9 mouse cellular contexts compared by ENCODE assay signal in the genomic region with DNA sequence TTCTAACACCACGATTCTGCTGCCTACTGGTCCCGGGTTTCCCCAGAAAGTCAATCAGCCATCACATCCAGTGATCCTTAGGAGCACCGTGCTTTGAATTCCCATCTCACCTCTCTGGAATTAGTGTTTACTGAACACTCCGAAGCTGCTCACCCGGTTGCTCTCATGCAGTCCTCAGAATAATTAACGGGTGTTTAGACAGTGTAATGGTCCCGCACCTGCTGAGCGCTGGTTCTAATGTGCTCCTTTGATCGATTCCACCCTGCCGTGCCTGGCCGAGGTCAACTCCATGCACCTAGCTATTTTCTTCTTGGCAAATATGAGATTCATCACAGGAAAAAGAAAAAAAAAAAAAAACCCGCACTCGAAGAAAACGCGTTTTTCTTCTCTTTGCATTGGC. TPM values are rescaled to one million over a fixed set of nuclear protein-coding genes. Genes with fewer than 3 reads are reported as not detected.
DNase-seq lines count a peak whose midpoint lies in the region; ATAC-seq and TF ChIP-seq lines count a peak whose summit lies in the region.
"Had no signal": no experiment of that assay in that cellular context is flagged by ENCODE, and none has a peak within 500 bp of the region (broad histone marks: within the 10 kb centered on the region; RNA-seq: fewer than 3 reads in every experiment).

No protein-coding gene starts in this region.

- no peak for DNase-seq in heart, adult 11 months
- no peak for DNase-seq in midbrain, embryonic 11.5 days (ENCODE audit: low spot score, missing footprints)
- DNase-seq in midbrain, embryonic 10.5 days (ENCODE audit: low spot score): no peak
- DNase-seq in cerebellum, postnatal 25 days: no peak
- DNase-seq in right cerebral cortex, adult 2 months (ENCODE audit: low spot score in 2 of 2): no peak
- DNase-seq: gastrocnemius, postnatal 36 days had no signal

- H3K9ac ChIP-seq in heart, embryonic 11.5 days (ENCODE audit: low read depth, low read length): no peak overlapping the region
- H3K9ac ChIP-seq in midbrain, embryonic 11.5 days (ENCODE audit: low read length): no peak overlapping the region
- no peak overlapping the region for H3K9ac ChIP-seq in intestine, postnatal 0 days (ENCODE audit: low read depth, low read length)
- no peak overlapping the region for H3K9ac ChIP-seq in neural tube, embryonic 15.5 days (replicated peaks)

- H3K27me3 ChIP-seq in heart, embryonic 11.5 days (ENCODE audit: control insufficient read depth, insufficient read depth, low read length): no peaks in the 10 kb centered on the region
- no peaks in the 10 kb centered on the region for H3K27me3 ChIP-seq in midbrain, embryonic 11.5 days (ENCODE audit: control insufficient read depth, insufficient read depth, low read length)
- peaks cover 29% of the 10 kb centered on the region for H3K27me3 ChIP-seq in midbrain, embryonic 10.5 days (ENCODE audit: low read depth, poor library complexity, severe bottlenecking)
- 0 out of 2 replicates have a peak, but pooled peaks cover 4% of the 10 kb centered on the region for H3K27me3 ChIP-seq in intestine, postnatal 0 days (replicated peaks; ENCODE audit: control insufficient read depth, insufficient read depth, low read length)
- peaks cover 5% of the 10 kb centered on the region; the same call in 1 of the 2 replicates for H3K27me3 ChIP-seq in neural tube, embryonic 15.5 days (replicated peaks)

- 44% methylated on average over 15 of the region's 15 CpGs for WGBS in heart, embryonic 11.5 days (ENCODE audit: insufficient replicate concordance)
- 40% methylated on average over 15 of the region's 15 CpGs for WGBS in midbrain, embryonic 11.5 days
- 41% methylated on average over 15 of the region's 15 CpGs for WGBS in midbrain, embryonic 10.5 days
- 16% methylated on average over 15 of the region's 15 CpGs for WGBS in intestine, postnatal 0 days
- 21% methylated on average over 15 of the region's 15 CpGs for WGBS in neural tube, embryonic 15.5 days

- no peak overlapping the region for H3K4me3 ChIP-seq in heart, embryonic 11.5 days (ENCODE audit: low read depth, low read length)
- H3K4me3 ChIP-seq in midbrain, embryonic 11.5 days (ENCODE audit: low read depth, low read length): no peak overlapping the region
- H3K4me3 ChIP-seq in midbrain, embryonic 10.5 days: no peak overlapping the region
- no peak overlapping the region for H3K4me3 ChIP-seq in intestine, postnatal 0 days (ENCODE audit: low read depth, low read length)
- no peak overlapping the region for H3K4me3 ChIP-seq in neural tube, embryonic 15.5 days (replicated peaks)

- no peaks in the 10 kb centered on the region for H3K36me3 ChIP-seq in heart, embryonic 11.5 days (ENCODE audit: control insufficient read depth, insufficient read depth, low read length)
- no peaks in the 10 kb centered on the region for H3K36me3 ChIP-seq in midbrain, embryonic 11.5 days (ENCODE audit: control insufficient read depth, insufficient read depth, low read length)
- H3K36me3 ChIP-seq in midbrain, embryonic 10.5 days: 0 out of 2 replicates have a peak, but pooled peaks cover 2% of the 10 kb centered on the region
- no peaks in the 10 kb centered on the region for H3K36me3 ChIP-seq in intestine, postnatal 0 days (ENCODE audit: control insufficient read depth, insufficient read depth)
- no peaks in the 10 kb centered on the region for H3K36me3 ChIP-seq in neural tube, embryonic 15.5 days

- no peaks in the 10 kb centered on the region for H3K9me3 ChIP-seq in heart, embryonic 11.5 days (replicated peaks; ENCODE audit: control insufficient read depth, low read length)
- no peaks in the 10 kb centered on the region for H3K9me3 ChIP-seq in midbrain, embryonic 11.5 days (ENCODE audit: control insufficient read depth, low read length)
- H3K9me3 ChIP-seq in midbrain, embryonic 10.5 days (replicated peaks): no peaks in the 10 kb centered on the region
- H3K9me3 ChIP-seq in intestine, postnatal 0 days (ENCODE audit: control insufficient read depth): no peaks in the 10 kb centered on the region
- H3K9me3 ChIP-seq in neural tube, embryonic 15.5 days (replicated peaks): no peaks in the 10 kb centered on the region

- peaks cover 19% of the 10 kb centered on the region for H3K4me1 ChIP-seq in heart, embryonic 11.5 days (ENCODE audit: control insufficient read depth, insufficient read depth, low read length)
- peaks cover 10% of the 10 kb centered on the region for H3K4me1 ChIP-seq in midbrain, embryonic 11.5 days (ENCODE audit: control insufficient read depth, insufficient read depth, low read length)
- peaks cover 58% of the 10 kb centered on the region for H3K4me1 ChIP-seq in midbrain, embryonic 10.5 days
- no peaks in the 10 kb centered on the region for H3K4me1 ChIP-seq in intestine, postnatal 0 days (replicated peaks; ENCODE audit: control insufficient read depth, insufficient read depth, low read length)
- peaks cover 29% of the 10 kb centered on the region for H3K4me1 ChIP-seq in neural tube, embryonic 15.5 days

- TF ChIP-seq CTCF in intestine, postnatal 0 days (IDR thresholded peaks at IDR 0.05; ENCODE audit: low read depth): no peak

- H3K27ac ChIP-seq in heart, embryonic 11.5 days (ENCODE audit: low read depth, low read length): no peak overlapping the region
- no peak overlapping the region for H3K27ac ChIP-seq in midbrain, embryonic 11.5 days (ENCODE audit: low read depth, low read length)
- no peak overlapping the region; the same call in 1 of the 2 replicates for H3K27ac ChIP-seq in midbrain, embryonic 10.5 days (replicated peaks)
- no peak overlapping the region for H3K27ac ChIP-seq in intestine, postnatal 0 days (ENCODE audit: low read depth, low read length)
- H3K27ac ChIP-seq in neural tube, embryonic 15.5 days (replicated peaks): no peak overlapping the region

- H3K4me2 ChIP-seq in heart, embryonic 11.5 days: peak overlapping the region; percentile 39
- H3K4me2 ChIP-seq in midbrain, embryonic 11.5 days: no peak overlapping the region
- 0 out of 2 replicates have a peak overlapping the region, but pooled peaks have one; percentile 30 for H3K4me2 ChIP-seq in intestine, postnatal 0 days (replicated peaks; ENCODE audit: low read depth)
- peak overlapping the region; percentile 37 for H3K4me2 ChIP-seq in neural tube, embryonic 15.5 days

- no peak for ATAC-seq in heart, embryonic 11.5 days (replicated peaks; ENCODE audit: insufficient number of reproducible peaks, low FRiP score, low TSS enrichment)
- ATAC-seq in midbrain, embryonic 11.5 days (ENCODE audit: low FRiP score): peak; percentile 31; the same call in 1 of the 2 replicates
- ATAC-seq in intestine, postnatal 0 days: no peak
- no peak for ATAC-seq in neural tube, embryonic 15.5 days (ENCODE audit: low FRiP score)

RNA-seq across cellular contexts. Expression of a gene that starts 6.7 kb away (rescaled TPM):
- 19.3 and 21.1 TPM in 2 replicates for polyA plus RNA-seq in heart, embryonic 11.5 days (2014; fragmentation: Nextera tagmentation; extraction: Ambion mirVana)
- 10.2 and 10.8 TPM in 2 replicates for polyA plus RNA-seq in midbrain, embryonic 11.5 days (2014; fragmentation: Nextera tagmentation; extraction: Ambion mirVana)
- polyA plus RNA-seq in midbrain, embryonic 10.5 days (2016; fragmentation: Nextera tagmentation; extraction: Ambion mirVana): 7.4 and 8.4 TPM in 2 replicates
- polyA plus RNA-seq in intestine, postnatal 0 days (2015; fragmentation: Nextera tagmentation; extraction: Ambion mirVana): 2.6 and 2.8 TPM in 2 replicates
- 4.8 and 7.2 TPM in 2 replicates for polyA plus RNA-seq in neural tube, embryonic 15.5 days (2015; fragmentation: Nextera tagmentation; extraction: Ambion mirVana)

RNA-seq across cellular contexts. Expression of a gene that starts 46.5 kb away (rescaled TPM):
- polyA plus RNA-seq in heart, embryonic 11.5 days (2014; fragmentation: Nextera tagmentation; extraction: Ambion mirVana): 75.9 and 95.7 TPM in 2 replicates
- polyA plus RNA-seq in midbrain, embryonic 11.5 days (2014; fragmentation: Nextera tagmentation; extraction: Ambion mirVana): 75.9 and 77.4 TPM in 2 replicates
- polyA plus RNA-seq in midbrain, embryonic 10.5 days (2016; fragmentation: Nextera tagmentation; extraction: Ambion mirVana): 108 and 110 TPM in 2 replicates
- polyA plus RNA-seq in intestine, postnatal 0 days (2015; fragmentation: Nextera tagmentation; extraction: Ambion mirVana): 104 and 110 TPM in 2 replicates
- polyA plus RNA-seq in neural tube, embryonic 15.5 days (2015; fragmentation: Nextera tagmentation; extraction: Ambion mirVana): 89.4 and 91.9 TPM in 2 replicates
